Mouse (Mus musculus): ENCODE measurements around the gene Gm37240. TPM values are rescaled to one million over a fixed set of nuclear protein-coding genes. Genes with fewer than 3 reads are reported as not detected.
"Not testable (repeated sequence)": the region's sequence is repeated elsewhere in the genome, so short reads cannot be mapped to it uniquely, and the experiment has no call there.

Gene Gm37240
- polyA plus RNA-seq, 1 experiment from 2014 or later = 0.43 TPM

DNA sequence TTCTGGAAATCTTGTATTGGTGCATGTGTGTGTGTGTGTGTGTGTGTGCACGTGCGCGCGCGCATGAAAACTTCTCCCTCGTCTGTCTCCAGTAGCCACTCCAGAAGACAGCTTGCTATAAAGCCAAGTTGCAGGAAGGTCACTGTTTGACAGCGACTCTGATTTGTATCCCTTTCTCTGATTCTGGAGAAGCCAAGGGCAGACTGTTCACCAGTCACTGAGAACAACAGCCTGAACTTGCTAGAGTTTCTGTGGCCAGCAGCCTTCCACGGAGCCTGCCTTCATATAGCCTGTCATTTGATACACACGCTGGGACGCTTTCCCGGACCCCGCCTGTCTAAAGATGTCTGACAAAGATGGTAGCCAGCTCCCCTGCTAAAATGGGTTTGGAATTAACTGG, 1224.2 kb downstream of the Gm37240 start:
- DNase-seq (ENCODE audit: low spot score) (no peak), ATAC-seq (replicated peaks; ENCODE audit: low FRiP score) (no peak)
- WGBS = 88% methylated on average over 12 of the region's 12 CpGs
- no peaks in the 10 kb centered on the region for H3K36me3 ChIP-seq (ENCODE audit: control insufficient read depth, insufficient read depth, low read length)
- peaks cover 16% of the 10 kb centered on the region for H3K27me3 ChIP-seq (ENCODE audit: control insufficient read depth, insufficient read depth, low read length)
- no peak overlapping the region for H3K4me3 ChIP-seq (ENCODE audit: low read depth, low read length)
- H3K27ac ChIP-seq (ENCODE audit: low read depth, low read length) = no peak overlapping the region
- no peak overlapping the region for H3K4me2 ChIP-seq (ENCODE audit: low read depth, low read length, severe bottlenecking)
- 0 out of 2 replicates have a peak, but pooled peaks cover 6% of the 10 kb centered on the region for H3K4me1 ChIP-seq (replicated peaks; ENCODE audit: control insufficient read depth, insufficient read depth, low read length)
- no peaks in the 10 kb centered on the region for H3K9me3 ChIP-seq (ENCODE audit: control insufficient read depth, low read length)
- H3K9ac ChIP-seq (ENCODE audit: low read length) = no peak overlapping the region

DNA sequence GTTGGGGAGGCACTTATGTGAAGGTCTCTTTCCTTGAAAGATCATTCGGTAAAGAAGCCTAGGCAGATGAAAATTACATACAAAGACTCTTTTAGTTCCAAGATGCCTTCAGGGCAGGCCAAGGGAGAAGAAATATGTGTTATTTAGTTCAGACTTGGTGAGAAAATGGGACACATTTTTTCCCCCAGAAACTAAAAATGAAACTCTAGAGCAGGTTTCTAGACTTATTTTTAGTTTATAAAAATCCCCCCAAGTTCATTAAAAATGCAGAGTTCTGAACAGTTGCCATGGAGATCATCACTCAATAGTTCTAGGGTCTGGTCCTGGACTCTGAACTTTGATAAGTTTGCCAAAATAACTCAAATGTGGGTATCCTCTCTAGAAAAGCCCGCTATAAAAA, 1226.9 kb downstream of the Gm37240 start:
- ATAC-seq (replicated peaks; ENCODE audit: low FRiP score) (no peak), DNase-seq (ENCODE audit: low spot score) (no peak)
- Histone ChIP-seq H3K4me3 (ENCODE audit: low read depth, low read length) (no peak overlapping the region), H3K4me1 (replicated peaks; ENCODE audit: control insufficient read depth, insufficient read depth, low read length) (peaks cover 4% of the 10 kb centered on the region), H3K4me2 (ENCODE audit: low read depth, low read length, severe bottlenecking) (no peak overlapping the region), H3K9me3 (ENCODE audit: control insufficient read depth, low read length) (no peaks in the 10 kb centered on the region), H3K9ac (ENCODE audit: low read length) (no peak overlapping the region), H3K27me3 (ENCODE audit: control insufficient read depth, insufficient read depth, low read length) (peaks cover 10% of the 10 kb centered on the region; the same call in 1 of the 2 replicates), H3K36me3 (ENCODE audit: control insufficient read depth, insufficient read depth, low read length) (no peaks in the 10 kb centered on the region), H3K27ac (ENCODE audit: low read depth, low read length) (no peak overlapping the region)
- WGBS = 84% methylated on average over 2 of the region's 2 CpGs

- H3K27ac ChIP-seq (ENCODE audit: low read depth, low read length) = no peak overlapping the region
- ATAC-seq (replicated peaks; ENCODE audit: low FRiP score) (no peak), DNase-seq (ENCODE audit: low spot score) (no peak)
- H3K36me3 ChIP-seq (ENCODE audit: control insufficient read depth, insufficient read depth, low read length) = no peaks in the 10 kb centered on the region
- no peaks in the 10 kb centered on the region for H3K9me3 ChIP-seq (ENCODE audit: control insufficient read depth, low read length)
- H3K4me2 ChIP-seq (ENCODE audit: low read depth, low read length, severe bottlenecking) = no peak overlapping the region
- no peak overlapping the region for H3K4me3 ChIP-seq (ENCODE audit: low read depth, low read length)
- 91% methylated on average over 2 of the region's 2 CpGs for WGBS
- H3K27me3 ChIP-seq (ENCODE audit: control insufficient read depth, insufficient read depth, low read length) = no peaks in the 10 kb centered on the region
- H3K9ac ChIP-seq (ENCODE audit: low read length) = no peak overlapping the region
- H3K4me1 ChIP-seq (replicated peaks; ENCODE audit: control insufficient read depth, insufficient read depth, low read length) = peaks cover 5% of the 10 kb centered on the region
Measured at GRCm38 (mm10) chr3:84658872-84659271, 1228.4 kb downstream of the Gm37240 start.

- Histone ChIP-seq H3K4me2 (ENCODE audit: low read depth, low read length, severe bottlenecking) (no peak overlapping the region), H3K4me1 (replicated peaks; ENCODE audit: control insufficient read depth, insufficient read depth, low read length) (peaks cover 5% of the 10 kb centered on the region), H3K4me3 (ENCODE audit: low read depth, low read length) (no peak overlapping the region), H3K9ac (ENCODE audit: low read length) (no peak overlapping the region), H3K9me3 (ENCODE audit: control insufficient read depth, low read length) (no peaks in the 10 kb centered on the region), H3K27me3 (ENCODE audit: control insufficient read depth, insufficient read depth, low read length) (no peaks in the 10 kb centered on the region), H3K27ac (ENCODE audit: low read depth, low read length) (no peak overlapping the region), H3K36me3 (ENCODE audit: control insufficient read depth, insufficient read depth, low read length) (no peaks in the 10 kb centered on the region)
- DNase-seq (ENCODE audit: low spot score) (no peak), ATAC-seq (replicated peaks; ENCODE audit: low FRiP score) (no peak)
- 86% methylated on average over 7 of the region's 7 CpGs for WGBS
Measured at GRCm38 (mm10) chr3:84658017-84658416, 1229.3 kb downstream of the Gm37240 start.

- Histone ChIP-seq H3K36me3 (ENCODE audit: control insufficient read depth, insufficient read depth, low read length) (no peaks in the 10 kb centered on the region), H3K27me3 (ENCODE audit: control insufficient read depth, insufficient read depth, low read length) (no peaks in the 10 kb centered on the region)
Measured at GRCm38 (mm10) chr3:84657240-84657639, 1230.1 kb downstream of the Gm37240 start.

DNA sequence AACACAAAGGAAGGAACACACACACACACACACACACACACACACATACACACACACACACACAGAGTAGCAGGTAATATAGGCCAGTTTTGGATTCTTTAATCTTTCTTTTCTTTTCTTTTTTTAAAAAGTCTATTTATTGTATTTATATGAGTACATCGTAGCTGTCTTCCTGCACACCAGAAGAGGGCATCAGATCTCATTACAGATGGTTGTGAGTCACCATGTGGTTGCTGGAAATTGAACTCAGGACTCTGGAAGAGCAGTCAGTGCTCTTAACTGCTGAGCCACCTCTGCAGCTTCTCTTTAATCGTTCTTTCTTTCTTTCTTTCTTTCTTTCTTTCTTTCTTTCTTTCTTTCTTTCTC, 1231.5 kb downstream of the Gm37240 start:
- not testable (repeated sequence) for DNase-seq (ENCODE audit: low spot score); H3K4me3 ChIP-seq (ENCODE audit: low read depth, low read length)

More at GRCm38 (mm10) chr3:84657240-84657639, 1230.1 kb downstream of the Gm37240 start:
- 65% methylated on average over 6 of the region's 6 CpGs for WGBS
- Histone ChIP-seq H3K4me2 (ENCODE audit: low read depth, low read length, severe bottlenecking) (no peak overlapping the region), H3K4me3 (ENCODE audit: low read depth, low read length) (no peak overlapping the region), H3K9me3 (ENCODE audit: control insufficient read depth, low read length) (no peaks in the 10 kb centered on the region), H3K4me1 (replicated peaks; ENCODE audit: control insufficient read depth, insufficient read depth, low read length) (peaks cover 5% of the 10 kb centered on the region), H3K27ac (ENCODE audit: low read depth, low read length) (no peak overlapping the region), H3K9ac (ENCODE audit: low read length) (no peak overlapping the region)
- no peak for DNase-seq (ENCODE audit: low spot score)
- no peak for ATAC-seq (replicated peaks; ENCODE audit: low FRiP score)

GRCm38 (mm10) chr3:84654900-84655784, 1232.2 kb downstream of the Gm37240 start:
- Histone ChIP-seq H3K27ac (ENCODE audit: low read depth, low read length) (no peak overlapping the region), H3K4me3 (ENCODE audit: low read depth, low read length) (no peak overlapping the region), H3K36me3 (ENCODE audit: control insufficient read depth, insufficient read depth, low read length) (no peaks in the 10 kb centered on the region), H3K9ac (ENCODE audit: low read length) (no peak overlapping the region), H3K27me3 (ENCODE audit: control insufficient read depth, insufficient read depth, low read length) (no peaks in the 10 kb centered on the region), H3K9me3 (ENCODE audit: control insufficient read depth, low read length) (no peaks in the 10 kb centered on the region), H3K4me1 (replicated peaks; ENCODE audit: control insufficient read depth, insufficient read depth, low read length) (peaks cover 5% of the 10 kb centered on the region), H3K4me2 (ENCODE audit: low read depth, low read length, severe bottlenecking) (peak overlapping the region; percentile 32; the same call in 1 of the 2 replicates)
- WGBS = 11% methylated on average over 16 of the region's 16 CpGs
- ATAC-seq (replicated peaks; ENCODE audit: low FRiP score) (no peak), DNase-seq (ENCODE audit: low spot score) (no peak)

More for the DNA sequence above, 1231.5 kb downstream of the Gm37240 start:
- H3K9ac ChIP-seq (ENCODE audit: low read length); ATAC-seq (replicated peaks; ENCODE audit: low FRiP score); H3K27ac ChIP-seq (ENCODE audit: low read depth, low read length); H3K27me3 ChIP-seq (ENCODE audit: control insufficient read depth, insufficient read depth, low read length); H3K9me3 ChIP-seq (ENCODE audit: control insufficient read depth, low read length); H3K4me1 ChIP-seq (replicated peaks; ENCODE audit: control insufficient read depth, insufficient read depth, low read length); H3K36me3 ChIP-seq (ENCODE audit: control insufficient read depth, insufficient read depth, low read length): not testable (repeated sequence)
- H3K4me2 ChIP-seq (ENCODE audit: low read depth, low read length, severe bottlenecking) = peak overlapping the region; percentile 32; the same call in 1 of the 2 replicates
- 59% methylated on average over 2 of the region's 2 CpGs for WGBS

DNA sequence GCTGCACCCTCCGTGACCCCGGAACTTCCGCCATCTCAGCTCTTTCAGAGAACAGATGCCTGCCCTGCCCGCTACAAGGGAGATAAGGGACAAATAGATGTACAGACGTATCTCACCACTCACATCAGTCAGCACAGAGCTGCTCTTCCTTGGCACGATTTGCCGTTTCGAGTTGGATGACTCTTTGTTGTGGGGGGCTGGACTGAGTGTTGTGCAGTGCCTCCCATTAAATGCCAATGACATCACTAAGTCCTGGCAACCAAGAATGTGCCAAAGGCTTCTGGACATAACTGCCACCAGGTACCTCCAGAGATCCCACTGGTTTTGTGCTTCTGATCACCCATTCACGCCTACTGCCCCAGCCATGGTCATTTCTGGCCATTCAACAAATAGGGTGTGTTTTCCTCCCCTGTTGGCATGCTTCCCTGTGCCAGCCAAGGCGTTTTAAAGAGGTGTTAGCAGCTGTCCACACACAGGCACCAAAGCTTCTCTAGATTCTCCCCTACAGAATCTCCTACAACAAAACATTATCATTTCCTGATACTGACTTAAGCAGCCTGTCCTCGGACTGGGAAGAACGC, 1233.0 kb downstream of the Gm37240 start:
- Histone ChIP-seq H3K4me2 (ENCODE audit: low read depth, low read length, severe bottlenecking) (peak overlapping the region; percentile 12; the same call in 1 of the 2 replicates), H3K9ac (ENCODE audit: low read length) (no peak overlapping the region), H3K36me3 (ENCODE audit: control insufficient read depth, insufficient read depth, low read length) (no peaks in the 10 kb centered on the region), H3K4me1 (replicated peaks; ENCODE audit: control insufficient read depth, insufficient read depth, low read length) (peaks cover 5% of the 10 kb centered on the region), H3K27ac (ENCODE audit: low read depth, low read length) (no peak overlapping the region), H3K4me3 (ENCODE audit: low read depth, low read length) (no peak overlapping the region), H3K27me3 (ENCODE audit: control insufficient read depth, insufficient read depth, low read length) (no peaks in the 10 kb centered on the region), H3K9me3 (ENCODE audit: control insufficient read depth, low read length) (no peaks in the 10 kb centered on the region)
- DNase-seq (ENCODE audit: low spot score) (no peak), ATAC-seq (replicated peaks; ENCODE audit: low FRiP score) (no peak; the same call in 1 of the 2 replicates)
- WGBS = 41% methylated on average over 12 of the region's 12 CpGs

All from forebrain, embryonic 11.5 days (tissue).